Mouse (Mus musculus) forebrain, embryonic 11.5 days (tissue): ENCODE measurements around the gene Setd1b. TPM values are rescaled to one million over a fixed set of nuclear protein-coding genes. Genes with fewer than 3 reads are reported as not detected.

Experiments
- ATAC-seq: fragments of 200-750 bp; cut with Nextera tagmentation; replicated peaks from 2 replicates; pipeline ENCODE4 v1.8.0; 2017; ENCODE audit warnings: moderate TSS enrichment; ENCODE audit not compliant: low FRiP score
- DNase-seq: peaks from one replicate; pipeline ENCODE4 v3.0.0-alpha.2; 2017; ENCODE audit warnings: low spot score
- H3K27ac ChIP-seq: fragments of 300-500 bp; sonication (generic); 2 replicates; pipeline ENCODE4 v1.5.1; 2014; ENCODE audit warnings: low read depth, low read length
- H3K27me3 ChIP-seq: fragments of 300-500 bp; sonication (generic); 2 replicates; pipeline ENCODE4 v1.6.1; 2014; ENCODE audit warnings: mild to moderate bottlenecking, low read length, mixed read lengths; ENCODE audit not compliant: control insufficient read depth, insufficient read depth
- H3K36me3 ChIP-seq: fragments of 300-500 bp; sonication (generic); 2 replicates; pipeline ENCODE4 v1.6.1; 2014; ENCODE audit warnings: mild to moderate bottlenecking, low read length, moderate library complexity, mixed read lengths; ENCODE audit not compliant: control insufficient read depth, insufficient read depth
- H3K4me1 ChIP-seq: fragments of 300-500 bp; sonication (generic); replicated peaks from 2 replicates; pipeline ENCODE4 v1.6.1; 2014; ENCODE audit warnings: low read length, mixed read lengths; ENCODE audit not compliant: control insufficient read depth, insufficient read depth
- H3K4me2 ChIP-seq: fragments of 300-500 bp; sonication (generic); 2 replicates; pipeline ENCODE4 v1.6.1; 2014; ENCODE audit warnings: low read depth, mild to moderate bottlenecking, low read length, moderate library complexity, mixed read lengths; ENCODE audit not compliant: severe bottlenecking
- H3K4me3 ChIP-seq: fragments of 300-500 bp; sonication (generic); 2 replicates; pipeline ENCODE4 v1.5.1; 2014; ENCODE audit warnings: low read depth, low read length
- H3K9ac ChIP-seq: fragments of 300-500 bp; sonication (generic); 2 replicates; pipeline ENCODE4 v1.6.1; 2014; ENCODE audit warnings: low read length
- H3K9me3 ChIP-seq: fragments of 300-500 bp; sonication (generic); 2 replicates; pipeline ENCODE4 v1.6.1; 2016; ENCODE audit warnings: low read length, mixed read lengths; ENCODE audit not compliant: control insufficient read depth
- WGBS: fragments of 180-500 bp; shearing (Covaris S2); extraction: QIAGEN DNeasy Blood & Tissue Kit; methylation state at CpG from one replicate; pipeline ENCODE4 v1.1.7; 2014; 5-methylcytosine and 5-hydroxymethylcytosine counted together
- polyA plus RNA-seq: library from polyadenylated mRNA; unstranded; fragments of >200 nt; fragmentation: Nextera tagmentation; extraction: Ambion mirVana; gene quantifications from 2 replicates; pipeline ENCODE4 v1.2.1, GENCODE M21; 2014

Gene Setd1b
- polyA plus RNA-seq, 1 experiment from 2014 or later: 13.9 TPM

DNA sequence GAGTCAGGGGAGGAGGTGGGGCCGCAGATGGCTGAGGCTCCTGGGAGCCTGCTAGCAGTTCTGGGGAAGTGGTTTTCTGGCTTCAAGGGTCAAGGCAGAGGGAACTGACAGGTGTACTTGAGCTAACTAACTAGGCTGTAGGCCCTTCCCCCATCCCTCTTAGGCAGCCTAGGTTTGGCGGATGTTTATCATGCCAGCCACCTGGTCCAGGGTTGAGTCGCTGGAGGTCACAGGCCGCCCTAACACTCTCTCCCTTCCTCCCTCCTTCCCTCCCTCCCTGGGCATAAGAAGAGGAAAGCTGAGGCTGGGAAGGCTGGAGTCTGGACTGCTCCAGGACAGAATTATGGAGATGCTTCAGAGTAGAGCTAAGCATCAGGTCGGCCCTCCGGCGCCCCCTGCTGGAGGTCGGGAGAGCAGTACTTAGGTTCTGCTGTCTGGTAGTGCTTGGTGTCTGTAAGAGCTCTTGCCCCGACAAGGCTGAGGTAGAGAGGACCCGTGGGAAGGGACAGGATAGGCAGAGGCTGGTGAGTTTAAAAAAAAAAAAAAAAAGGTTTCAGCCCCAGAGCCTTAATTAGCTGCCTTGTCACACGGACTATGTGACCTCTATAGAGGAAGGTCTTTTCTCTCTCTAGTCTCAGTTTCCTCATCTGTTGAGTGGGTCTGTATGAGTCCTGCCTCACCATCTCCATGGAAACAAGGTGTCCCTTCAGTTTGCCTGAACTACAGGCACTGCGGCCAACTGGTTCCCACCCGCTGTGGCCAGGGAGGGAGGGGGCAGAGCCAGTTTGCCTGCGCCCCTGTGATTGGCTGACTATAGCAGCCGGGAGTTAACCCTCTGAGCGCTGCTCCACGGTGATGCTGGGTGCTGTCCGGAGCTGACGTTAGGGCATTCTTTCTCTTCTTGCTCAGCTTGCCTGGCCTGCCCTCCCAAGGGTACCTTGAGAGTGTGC is 7.7 kb downstream of the Setd1b start:
- H3K4me2 ChIP-seq: peak overlapping the region; percentile 43
- no peaks in the 10 kb centered on the region for H3K9me3 ChIP-seq
- no peak overlapping the region for H3K27ac ChIP-seq
- H3K27me3 ChIP-seq: no peaks in the 10 kb centered on the region
- peak overlapping the region; percentile 19 for H3K4me3 ChIP-seq
- peak; percentile 95 for DNase-seq
- WGBS: 13% methylated on average over 19 of the region's 19 CpGs
- ATAC-seq: peak; percentile 86
- H3K9ac ChIP-seq: no peak overlapping the region
- H3K4me1 ChIP-seq: peaks cover 16% of the 10 kb centered on the region
- H3K36me3 ChIP-seq: peaks cover 16% of the 10 kb centered on the region; the same call in 1 of the 2 replicates

DNA sequence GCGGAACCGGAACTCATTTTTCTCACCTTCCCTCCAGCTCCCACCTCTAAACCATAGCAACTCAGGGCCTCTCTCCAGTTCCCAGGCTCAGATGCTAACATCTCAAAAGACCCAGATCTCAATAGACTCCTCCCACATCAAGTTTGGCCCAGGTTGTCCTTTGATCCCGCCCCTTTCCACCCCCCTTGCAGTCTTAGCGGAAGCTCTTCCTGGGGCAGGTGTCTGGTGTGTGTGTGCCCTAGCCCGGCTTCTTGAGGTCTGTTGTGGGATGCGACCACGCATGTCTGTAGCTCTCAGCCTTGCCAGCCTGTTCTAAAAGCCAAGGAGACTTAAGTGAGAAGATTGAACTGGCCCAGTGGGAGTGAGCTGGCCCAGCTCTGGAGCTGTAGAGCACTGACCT is 8.6 kb downstream of the Setd1b start:
- Histone ChIP-seq H3K4me2 (peak overlapping the region; percentile 43; the same call in 1 of the 2 replicates), H3K27me3 (no peaks in the 10 kb centered on the region), H3K4me1 (peaks cover 12% of the 10 kb centered on the region), H3K9me3 (no peaks in the 10 kb centered on the region), H3K4me3 (peak overlapping the region; percentile 19; the same call in 1 of the 2 replicates), H3K36me3 (peaks cover 16% of the 10 kb centered on the region; the same call in 1 of the 2 replicates), H3K9ac (no peak overlapping the region), H3K27ac (0 out of 2 replicates have a peak overlapping the region, but pooled peaks have one; percentile 12)
- WGBS: 47% methylated on average over 7 of the region's 7 CpGs
- ATAC-seq: no peak
- no peak for DNase-seq

DNA sequence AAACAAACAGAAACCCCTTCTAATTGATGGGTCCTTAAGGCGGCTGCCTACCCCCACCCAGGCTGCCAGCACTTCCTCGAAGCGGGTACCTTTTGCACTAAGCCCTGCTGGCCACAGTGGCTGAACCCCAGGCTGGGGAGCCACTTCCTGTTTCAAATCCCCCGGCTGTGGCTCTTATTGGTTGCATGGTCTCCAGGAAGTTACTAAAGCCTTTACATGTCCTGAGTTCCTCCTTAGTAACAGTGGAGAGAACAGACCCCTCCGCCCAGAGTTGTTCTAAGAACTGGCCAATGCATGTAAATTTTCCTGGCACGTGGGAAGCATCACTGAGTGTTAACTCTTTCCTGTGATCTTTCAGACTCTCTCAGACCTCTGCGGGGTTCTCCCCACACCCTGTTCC is 9.1 kb downstream of the Setd1b start:
- 0 out of 2 replicates have a peak overlapping the region, but pooled peaks have one; percentile 12 for H3K27ac ChIP-seq
- H3K4me1 ChIP-seq: peaks cover 12% of the 10 kb centered on the region
- no peaks in the 10 kb centered on the region for H3K9me3 ChIP-seq
- H3K9ac ChIP-seq: no peak overlapping the region
- H3K4me3 ChIP-seq: no peak overlapping the region
- peaks cover 16% of the 10 kb centered on the region; the same call in 1 of the 2 replicates for H3K36me3 ChIP-seq
- 63% methylated on average over 7 of the region's 7 CpGs for WGBS
- H3K4me2 ChIP-seq: no peak overlapping the region
- no peaks in the 10 kb centered on the region for H3K27me3 ChIP-seq
- ATAC-seq (no peak), DNase-seq (no peak)

DNA sequence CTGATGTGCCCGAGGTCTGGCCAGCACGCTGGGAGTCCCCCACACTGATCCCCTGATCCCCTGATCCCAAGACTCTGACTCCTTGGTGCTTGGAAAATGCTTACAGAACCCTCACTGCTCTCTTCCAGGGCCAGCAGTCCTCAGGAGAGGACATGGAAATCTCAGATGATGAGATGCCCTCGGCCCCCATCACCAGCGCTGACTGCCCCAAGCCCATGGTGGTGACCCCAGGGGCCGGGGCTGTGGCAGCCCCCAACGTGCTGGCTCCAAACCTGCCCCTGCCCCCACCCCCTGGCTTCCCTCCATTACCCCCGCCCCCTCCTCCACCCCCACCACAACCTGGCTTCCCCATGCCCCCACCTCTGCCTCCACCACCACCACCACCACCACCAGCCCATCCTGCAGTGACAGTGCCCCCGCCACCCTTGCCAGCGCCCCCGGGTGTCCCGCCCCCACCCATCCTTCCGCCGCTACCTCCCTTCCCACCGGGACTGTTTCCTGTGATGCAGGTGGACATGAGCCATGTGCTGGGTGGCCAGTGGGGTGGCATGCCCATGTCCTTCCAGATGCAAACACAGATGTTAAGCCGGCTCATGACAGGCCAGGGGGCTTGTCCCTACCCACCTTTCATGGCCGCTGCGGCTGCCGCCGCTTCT is 9.8 kb downstream of the Setd1b start:
- H3K9me3 ChIP-seq: no peaks in the 10 kb centered on the region
- H3K9ac ChIP-seq: no peak overlapping the region
- 96% methylated on average over 19 of the region's 19 CpGs for WGBS
- H3K36me3 ChIP-seq: peaks cover 16% of the 10 kb centered on the region; the same call in 1 of the 2 replicates
- H3K4me2 ChIP-seq: no peak overlapping the region
- H3K27ac ChIP-seq: no peak overlapping the region
- peaks cover 12% of the 10 kb centered on the region for H3K4me1 ChIP-seq
- H3K27me3 ChIP-seq: no peaks in the 10 kb centered on the region
- DNase-seq: no peak
- no peak for ATAC-seq
- no peak overlapping the region for H3K4me3 ChIP-seq

DNA sequence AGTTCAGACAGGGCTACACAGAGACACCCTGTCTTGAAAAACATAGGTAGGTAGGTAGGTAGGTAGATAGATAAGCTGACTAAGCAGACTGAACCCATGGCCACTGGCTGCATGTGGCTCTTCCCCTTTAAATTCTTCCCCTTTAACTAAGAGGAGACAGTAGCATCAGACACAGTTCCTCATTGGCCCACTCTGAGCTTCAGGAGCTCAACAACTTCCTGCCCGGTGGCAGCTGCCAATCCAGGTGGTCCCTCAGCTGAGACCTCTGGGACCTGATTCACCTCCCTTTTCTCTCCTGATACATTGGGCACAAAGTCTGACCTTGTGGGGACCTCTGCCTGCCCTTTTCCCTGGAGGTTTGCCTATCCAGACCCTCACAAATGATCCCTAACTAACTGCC is 10.9 kb downstream of the Setd1b start:
- no peaks in the 10 kb centered on the region for H3K27me3 ChIP-seq
- WGBS: 87% methylated on average over 1 of the region's 1 CpGs
- peaks cover 12% of the 10 kb centered on the region for H3K4me1 ChIP-seq
- no peak overlapping the region for H3K4me2 ChIP-seq
- H3K9ac ChIP-seq: no peak overlapping the region
- DNase-seq: no peak
- peaks cover 20% of the 10 kb centered on the region for H3K36me3 ChIP-seq
- H3K9me3 ChIP-seq: no peaks in the 10 kb centered on the region
- H3K27ac ChIP-seq: no peak overlapping the region
- no peak for ATAC-seq
- no peak overlapping the region for H3K4me3 ChIP-seq

DNA sequence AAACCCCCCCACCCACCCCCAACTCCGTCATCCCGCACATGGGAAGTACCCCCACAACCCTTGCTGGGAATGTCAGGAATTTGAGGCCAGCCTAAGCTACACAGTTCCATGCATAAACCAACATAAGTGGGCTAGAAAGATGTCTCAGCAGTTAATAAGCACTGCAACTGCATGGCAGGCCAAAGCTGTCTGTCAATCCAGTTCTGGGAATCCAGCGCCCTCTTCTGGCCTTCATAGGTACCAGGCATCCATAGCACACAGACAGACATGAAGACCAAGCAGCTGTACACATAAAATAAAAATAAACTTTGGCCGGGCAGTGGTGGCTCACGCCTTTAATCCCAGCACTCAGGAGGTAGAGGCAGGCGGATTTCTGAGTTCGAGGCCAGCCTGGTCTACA is 13.4 kb downstream of the Setd1b start:
- DNase-seq: peak; percentile 76
- no peak overlapping the region for H3K9ac ChIP-seq
- H3K27ac ChIP-seq: no peak overlapping the region
- H3K9me3 ChIP-seq: no peaks in the 10 kb centered on the region
- H3K4me1 ChIP-seq: peaks cover 7% of the 10 kb centered on the region
- H3K4me2 ChIP-seq: no peak overlapping the region
- WGBS: 56% methylated on average over 7 of the region's 7 CpGs
- peaks cover 28% of the 10 kb centered on the region for H3K36me3 ChIP-seq
- H3K4me3 ChIP-seq: no peak overlapping the region
- H3K27me3 ChIP-seq: no peaks in the 10 kb centered on the region
- ATAC-seq: peak; percentile 24; the same call in 1 of the 2 replicates

DNA sequence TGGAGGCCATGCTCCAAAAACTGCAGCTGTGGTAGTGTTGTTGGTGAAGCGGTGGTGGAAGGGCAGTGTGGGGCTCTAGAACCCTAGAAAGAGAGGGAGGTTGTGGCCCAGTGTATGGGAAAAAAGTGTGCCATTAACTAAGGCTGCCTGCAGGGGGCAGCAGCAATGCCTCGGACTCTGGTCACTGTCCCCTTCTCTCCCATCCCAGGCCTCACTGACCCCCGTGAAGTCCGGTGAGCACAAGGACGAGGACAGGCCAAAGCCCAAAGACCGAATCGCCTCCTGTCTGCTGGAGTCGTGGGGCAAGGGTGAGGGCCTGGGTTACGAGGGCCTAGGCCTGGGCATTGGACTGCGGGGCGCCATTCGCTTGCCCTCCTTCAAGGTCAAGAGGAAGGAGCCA is 14.8 kb downstream of the Setd1b start:
- no peaks in the 10 kb centered on the region for H3K4me1 ChIP-seq
- DNase-seq: no peak
- H3K9ac ChIP-seq: no peak overlapping the region
- H3K9me3 ChIP-seq: no peaks in the 10 kb centered on the region
- H3K4me2 ChIP-seq: no peak overlapping the region
- H3K27ac ChIP-seq: no peak overlapping the region
- 86% methylated on average over 12 of the region's 12 CpGs for WGBS
- no peak overlapping the region for H3K4me3 ChIP-seq
- ATAC-seq: no peak
- H3K36me3 ChIP-seq: peaks cover 30% of the 10 kb centered on the region
- no peaks in the 10 kb centered on the region for H3K27me3 ChIP-seq

DNA sequence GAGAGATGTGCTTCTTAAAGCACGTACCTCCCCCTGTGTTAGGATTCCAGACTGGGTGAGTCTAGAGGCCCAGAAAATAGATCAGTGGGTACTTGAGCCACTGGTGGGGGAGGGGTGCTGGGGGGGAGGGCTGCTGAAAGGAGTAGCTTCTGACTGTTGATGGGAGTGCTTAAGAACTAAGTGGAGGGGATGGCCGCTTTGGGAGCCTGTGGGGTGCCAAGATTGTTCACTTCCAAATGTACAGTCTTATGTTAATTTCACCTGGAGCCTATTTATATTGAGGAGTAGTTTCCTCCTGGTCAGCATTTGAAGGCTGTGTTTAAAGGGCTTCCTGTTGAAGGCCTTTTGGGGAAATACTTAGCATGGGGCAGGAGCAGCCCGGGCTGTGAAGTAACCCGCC is 16.0 kb downstream of the Setd1b start:
- ATAC-seq (no peak), DNase-seq (no peak)
- WGBS: 90% methylated on average over 4 of the region's 4 CpGs
- Histone ChIP-seq H3K4me1 (no peaks in the 10 kb centered on the region), H3K27me3 (no peaks in the 10 kb centered on the region), H3K4me2 (no peak overlapping the region), H3K36me3 (peaks cover 22% of the 10 kb centered on the region), H3K27ac (no peak overlapping the region), H3K4me3 (no peak overlapping the region), H3K9ac (no peak overlapping the region), H3K9me3 (no peaks in the 10 kb centered on the region)
